Mouse (Mus musculus) thymus, adult 2 months (tissue): ENCODE measurements around the gene Rhbdd1.

Experiments
- CTCF ChIP-seq: fragments of 200-500 bp; IDR thresholded peaks from 2 replicates; pipeline ENCODE4 v1.5.1; 2012; ENCODE audit warnings: mild to moderate bottlenecking, control low read depth, low read length, moderate library complexity, borderline replicate concordance; ENCODE audit not compliant: control insufficient read depth, poor library complexity, insufficient read depth; ENCODE audit errors: extremely low read depth
- POLR2A ChIP-seq: fragments of 200-500 bp; IDR thresholded peaks from 2 replicates; pipeline ENCODE4 v1.6.1; 2012; ENCODE audit warnings: mild to moderate bottlenecking, low read length, control low read depth, moderate library complexity; ENCODE audit not compliant: control insufficient read depth, poor library complexity, insufficient read depth; ENCODE audit errors: extremely low read depth

GRCm38 (mm10) chr1:82304483-82304882, 11.8 kb upstream of the Rhbdd1 start:
- TF ChIP-seq CTCF (no peak), POLR2A (no peak)
